Mouse (Mus musculus) forebrain, embryonic 10.5 days (tissue): ENCODE measurements around the gene Clec16a. TPM values are rescaled to one million over a fixed set of nuclear protein-coding genes. Genes with fewer than 3 reads are reported as not detected.

Source experiments
- DNase-seq: peaks from one replicate; pipeline ENCODE4 v3.0.0-alpha.2; 2017; ENCODE audit warnings: low spot score; ENCODE audit errors: extremely low spot score
- H3K27ac ChIP-seq: fragments of 300-500 bp; sonication (generic); 2 replicates; pipeline ENCODE4 v1.5.1; 2016; ENCODE audit warnings: mild to moderate bottlenecking
- H3K27me3 ChIP-seq: fragments of 300-500 bp; sonication (generic); 2 replicates; pipeline ENCODE4 v1.6.1; 2016; ENCODE audit warnings: mild to moderate bottlenecking; ENCODE audit not compliant: poor library complexity, severe bottlenecking
- H3K36me3 ChIP-seq: fragments of 300-500 bp; sonication (generic); replicated peaks from 2 replicates; pipeline ENCODE4 v1.6.1; 2016; ENCODE audit warnings: mild to moderate bottlenecking, moderate library complexity
- H3K4me1 ChIP-seq: fragments of 300-500 bp; sonication (generic); 2 replicates; pipeline ENCODE4 v1.6.1; 2016
- H3K4me3 ChIP-seq: fragments of 300-500 bp; sonication (generic); 2 replicates; pipeline ENCODE4 v1.5.1; 2016; ENCODE audit warnings: mild to moderate bottlenecking, moderate library complexity
- H3K9me3 ChIP-seq: fragments of 300-500 bp; sonication (generic); 2 replicates; pipeline ENCODE4 v1.6.1; 2016; ENCODE audit warnings: mild to moderate bottlenecking, moderate library complexity
- WGBS: fragments of 180-500 bp; shearing (Covaris S2); methylation state at CpG from one replicate; pipeline ENCODE4 v1.1.7; 2016; 5-methylcytosine and 5-hydroxymethylcytosine counted together
- polyA plus RNA-seq: library from polyadenylated mRNA; unstranded; fragments of >200 nt; fragmentation: Nextera tagmentation; extraction: Ambion mirVana; gene quantifications from 2 replicates; pipeline ENCODE4 v1.2.1, GENCODE M21; 2016

The Clec16a gene
- 26.0 and 29.7 TPM in 2 replicates for polyA plus RNA-seq

GRCm38 (mm10) chr16:10544995-10545622, at the start of gene Clec16a:
Clec16a (plus strand) TSS chr16:10545339.
- DNase-seq = peak; percentile 94
- H3K36me3 ChIP-seq = no peaks in the 10 kb centered on the region
- H3K4me3 ChIP-seq = peak within 1 kb of the TSS; percentile 94
- WGBS = under 1% methylated on average over 58 of the region's 58 CpGs
- H3K27ac ChIP-seq = peak within 1 kb of the TSS; percentile 83
- H3K27me3 ChIP-seq = no peaks in the 10 kb centered on the region
- no peaks in the 10 kb centered on the region for H3K9me3 ChIP-seq
- peaks cover 53% of the 10 kb centered on the region for H3K4me1 ChIP-seq

GRCm38 (mm10) chr16:10495824-10496298, 49.3 kb upstream of the Clec16a start:
- no peaks in the 10 kb centered on the region for H3K9me3 ChIP-seq
- no peak for DNase-seq
- 90% methylated on average over 2 of the region's 2 CpGs for WGBS
- no peak overlapping the region for H3K27ac ChIP-seq
- no peaks in the 10 kb centered on the region for H3K4me1 ChIP-seq
- no peaks in the 10 kb centered on the region for H3K36me3 ChIP-seq
- H3K27me3 ChIP-seq = peaks cover under 1% of the 10 kb centered on the region; the same call in 1 of the 2 replicates
- no peak overlapping the region for H3K4me3 ChIP-seq

GRCm38 (mm10) chr16:10498096-10498602, 47.0 kb upstream of the Clec16a start:
- H3K4me3 ChIP-seq = no peak overlapping the region
- 79% methylated on average over 5 of the region's 5 CpGs for WGBS
- H3K4me1 ChIP-seq = no peaks in the 10 kb centered on the region
- H3K36me3 ChIP-seq = no peaks in the 10 kb centered on the region
- H3K27me3 ChIP-seq = no peaks in the 10 kb centered on the region
- H3K9me3 ChIP-seq = no peaks in the 10 kb centered on the region
- no peak overlapping the region for H3K27ac ChIP-seq
- no peak for DNase-seq

DNA sequence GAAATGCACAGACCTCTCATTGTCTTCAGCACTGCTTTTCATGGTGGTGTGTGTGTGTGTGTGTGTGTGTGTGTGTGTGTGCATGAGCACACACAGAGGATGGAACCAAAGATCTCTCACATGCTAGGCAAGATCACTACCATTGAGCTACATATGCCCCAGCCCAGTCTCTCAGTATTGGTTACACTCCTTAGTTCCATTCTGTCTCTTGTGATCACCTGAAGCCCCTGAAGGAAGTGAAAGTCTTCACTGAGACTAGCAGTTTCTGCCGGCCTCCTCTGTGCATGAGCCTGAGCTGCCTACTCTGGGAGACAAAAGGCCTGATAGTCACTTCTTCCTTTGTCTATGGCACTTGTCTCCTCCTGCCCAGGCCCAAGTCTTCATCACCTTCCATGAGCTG, 46.0 kb upstream of the Clec16a start:
- Histone ChIP-seq H3K36me3 (no peaks in the 10 kb centered on the region), H3K4me3 (no peak overlapping the region), H3K4me1 (no peaks in the 10 kb centered on the region), H3K9me3 (no peaks in the 10 kb centered on the region), H3K27ac (no peak overlapping the region), H3K27me3 (no peaks in the 10 kb centered on the region)
- no peak for DNase-seq
- WGBS = 65% methylated on average over 1 of the region's 1 CpGs

GRCm38 (mm10) chr16:10501865-10502264, 43.3 kb upstream of the Clec16a start:
- DNase-seq = peak; percentile 43
- no peaks in the 10 kb centered on the region for H3K9me3 ChIP-seq
- H3K4me1 ChIP-seq = no peaks in the 10 kb centered on the region
- H3K36me3 ChIP-seq = no peaks in the 10 kb centered on the region
- H3K4me3 ChIP-seq = no peak overlapping the region
- WGBS = 15% methylated on average over 8 of the region's 8 CpGs
- no peak overlapping the region for H3K27ac ChIP-seq
- H3K27me3 ChIP-seq = no peaks in the 10 kb centered on the region

DNA sequence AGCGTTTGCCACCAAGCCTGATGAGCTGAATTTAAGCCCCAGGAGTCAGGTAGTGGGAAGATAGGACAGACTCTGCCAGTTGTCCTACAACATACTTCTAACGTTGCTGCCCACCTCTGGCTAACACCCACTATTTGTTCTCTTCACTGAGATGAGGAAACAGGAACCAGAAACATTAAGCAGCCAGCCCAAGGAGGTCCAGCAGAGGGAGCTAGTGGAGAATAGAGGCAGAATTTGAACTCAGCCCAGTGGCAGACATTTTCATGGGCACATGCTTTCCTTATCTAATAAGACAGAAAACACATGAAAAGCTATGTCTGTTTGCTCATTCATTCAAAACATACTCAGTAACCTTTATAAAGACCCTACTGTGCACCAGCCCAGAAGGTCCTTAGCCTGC, 42.1 kb upstream of the Clec16a start:
- H3K27me3 ChIP-seq = no peaks in the 10 kb centered on the region

GRCm38 (mm10) chr16:10507445-10507844, 37.7 kb upstream of the Clec16a start:
- Histone ChIP-seq H3K4me3 (no peak overlapping the region), H3K27ac (no peak overlapping the region), H3K27me3 (no peaks in the 10 kb centered on the region), H3K4me1 (peaks cover 6% of the 10 kb centered on the region; the same call in 1 of the 2 replicates), H3K36me3 (no peaks in the 10 kb centered on the region), H3K9me3 (no peaks in the 10 kb centered on the region)
- no peak for DNase-seq
- WGBS = 66% methylated on average over 4 of the region's 4 CpGs

More for the DNA sequence above, 42.1 kb upstream of the Clec16a start:
- Histone ChIP-seq H3K4me1 (peaks cover 6% of the 10 kb centered on the region; the same call in 1 of the 2 replicates), H3K27ac (no peak overlapping the region), H3K4me3 (no peak overlapping the region), H3K36me3 (no peaks in the 10 kb centered on the region), H3K9me3 (no peaks in the 10 kb centered on the region)
- 85% methylated on average over 2 of the region's 2 CpGs for WGBS
- no peak for DNase-seq

GRCm38 (mm10) chr16:10508691-10509090, 36.4 kb upstream of the Clec16a start:
- H3K4me3 ChIP-seq = no peak overlapping the region
- WGBS = 70% methylated on average over 6 of the region's 6 CpGs

DNA sequence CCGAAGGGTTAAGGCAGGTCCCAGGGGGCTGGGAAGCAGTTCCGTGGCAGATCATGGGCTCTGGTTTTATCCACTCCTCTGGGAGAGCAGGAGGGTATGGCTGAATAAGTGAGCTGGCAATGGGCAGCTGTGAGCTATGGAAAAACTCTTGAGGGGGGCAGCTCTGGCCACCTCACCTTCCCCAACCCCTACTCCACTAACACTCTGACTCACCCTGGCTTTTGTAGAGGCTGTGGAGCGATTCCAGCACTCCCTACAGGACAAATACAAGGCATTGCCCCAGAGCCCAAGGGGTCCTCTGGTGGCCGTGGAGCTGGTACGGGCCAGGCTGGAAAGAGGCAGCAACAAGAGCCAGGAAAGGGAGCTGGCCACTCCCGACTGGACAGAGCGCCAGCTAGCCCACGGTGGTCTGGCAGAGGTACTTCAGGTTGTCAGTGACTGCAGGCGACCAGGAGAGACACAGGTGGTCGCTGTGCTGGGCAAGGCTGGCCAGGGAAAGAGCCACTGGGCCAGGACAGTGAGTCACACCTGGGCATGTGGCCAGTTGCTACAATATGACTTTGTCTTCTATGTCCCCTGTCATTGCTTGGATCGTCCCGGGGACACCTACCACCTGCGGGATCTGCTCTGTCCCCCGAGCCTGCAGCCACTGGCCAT, 34.5 kb upstream of the Clec16a start:
- no peak overlapping the region for H3K27ac ChIP-seq
- H3K27me3 ChIP-seq = no peaks in the 10 kb centered on the region
- 59% methylated on average over 14 of the region's 14 CpGs for whole genome bisulfite sequencing
- DNase-seq = no peak
- peaks cover 6% of the 10 kb centered on the region; the same call in 1 of the 2 replicates for H3K4me1 ChIP-seq
- H3K36me3 ChIP-seq = no peaks in the 10 kb centered on the region
- no peak overlapping the region for H3K4me3 ChIP-seq
- no peaks in the 10 kb centered on the region for H3K9me3 ChIP-seq

More at GRCm38 (mm10) chr16:10508691-10509090, 36.4 kb upstream of the Clec16a start:
- DNase-seq = no peak
- no peak overlapping the region for H3K27ac ChIP-seq
- peaks cover 6% of the 10 kb centered on the region; the same call in 1 of the 2 replicates for H3K4me1 ChIP-seq
- H3K9me3 ChIP-seq = no peaks in the 10 kb centered on the region
- H3K36me3 ChIP-seq = no peaks in the 10 kb centered on the region
- no peaks in the 10 kb centered on the region for H3K27me3 ChIP-seq

DNA sequence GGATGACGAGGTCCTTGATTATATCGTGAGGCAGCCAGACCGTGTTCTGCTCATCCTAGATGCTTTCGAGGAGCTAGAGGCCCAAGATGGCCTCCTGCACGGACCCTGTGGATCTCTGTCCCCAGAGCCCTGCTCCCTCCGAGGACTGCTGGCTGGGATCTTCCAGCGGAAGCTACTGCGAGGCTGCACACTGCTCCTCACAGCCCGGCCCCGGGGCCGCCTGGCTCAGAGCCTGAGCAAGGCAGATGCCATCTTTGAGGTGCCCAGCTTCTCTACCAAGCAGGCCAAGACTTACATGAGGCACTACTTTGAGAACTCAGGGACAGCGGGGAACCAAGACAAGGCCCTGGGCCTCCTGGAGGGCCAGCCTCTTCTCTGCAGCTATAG, 34.0 kb upstream of the Clec16a start:
- DNase-seq = no peak

GRCm38 (mm10) chr16:10515953-10516572, 29.1 kb upstream of the Clec16a start:
- H3K4me1 ChIP-seq = peaks cover 12% of the 10 kb centered on the region
- H3K27ac ChIP-seq = no peak overlapping the region
- H3K36me3 ChIP-seq = no peaks in the 10 kb centered on the region
- H3K4me3 ChIP-seq = no peak overlapping the region
- no peaks in the 10 kb centered on the region for H3K27me3 ChIP-seq
- H3K9me3 ChIP-seq = no peaks in the 10 kb centered on the region
- 91% methylated on average over 12 of the region's 12 CpGs for WGBS
- no peak for DNase-seq

More for the DNA sequence above, 34.0 kb upstream of the Clec16a start:
- 87% methylated on average over 12 of the region's 12 CpGs for WGBS
- Histone ChIP-seq H3K9me3 (no peaks in the 10 kb centered on the region), H3K27me3 (no peaks in the 10 kb centered on the region), H3K27ac (no peak overlapping the region), H3K4me1 (peaks cover 6% of the 10 kb centered on the region; the same call in 1 of the 2 replicates), H3K36me3 (no peaks in the 10 kb centered on the region), H3K4me3 (no peak overlapping the region)

GRCm38 (mm10) chr16:10518030-10518429, 27.1 kb upstream of the Clec16a start:
- Histone ChIP-seq H3K9me3 (no peaks in the 10 kb centered on the region), H3K4me1 (peaks cover 12% of the 10 kb centered on the region), H3K4me3 (no peak overlapping the region), H3K27ac (no peak overlapping the region), H3K36me3 (no peaks in the 10 kb centered on the region), H3K27me3 (no peaks in the 10 kb centered on the region)
- WGBS = 60% methylated on average over 5 of the region's 5 CpGs
- no peak for DNase-seq
